In genomic region chr11:101809060-101809828, GRCm38 (mm10) we compare ENCODE assay signal across 11 mouse cellular contexts. TPM values are rescaled to one million over a fixed set of nuclear protein-coding genes. Genes with fewer than 3 reads are reported as not detected.
"Had no signal": no experiment of that assay in that cellular context is flagged by ENCODE, and none has a peak within 500 bp of the region (broad histone marks: within the 10 kb centered on the region; RNA-seq: fewer than 3 reads in every experiment).

No protein-coding gene starts in this region.

- H3K36me3 ChIP-seq: limb, embryonic 13.5 days; midbrain, embryonic 12.5 days had no signal

- H3K27ac ChIP-seq: kidney, postnatal 0 days; limb, embryonic 13.5 days; liver, embryonic 14.5 days; midbrain, embryonic 12.5 days had no signal

- ATAC-seq: hindbrain, embryonic 16.5 days had no signal

- H3K9me3 ChIP-seq: midbrain, embryonic 12.5 days had no signal

- H3K4me3 ChIP-seq: limb, embryonic 13.5 days; midbrain, embryonic 12.5 days had no signal

- DNase-seq: kidney, adult 11 months; layer of hippocampus, adult 9-11 months; left cerebral cortex, postnatal 4 days; lung, adult 18-20 months; thymus, postnatal 14 days had no signal

- H3K9ac ChIP-seq: limb, embryonic 13.5 days; liver, embryonic 14.5 days; midbrain, embryonic 12.5 days had no signal

- H3K4me2 ChIP-seq: limb, embryonic 13.5 days; midbrain, embryonic 12.5 days had no signal

RNA-seq across cellular contexts. Expression of gene Etv4, which starts 24.1 kb away (rescaled TPM):
- total RNA-seq: megakaryocyte-erythroid progenitor cell, adult 5-6 weeks had no signal
